Mouse (Mus musculus) liver, embryonic 11.5 days (tissue): ENCODE measurements around the gene Surf4. TPM values are rescaled to one million over a fixed set of nuclear protein-coding genes. Genes with fewer than 3 reads are reported as not detected.

Source experiments
- ATAC-seq: fragments of 200-750 bp; cut with Nextera tagmentation; replicated peaks from 2 replicates; pipeline ENCODE4 v1.8.0; 2017; ENCODE audit warnings: moderate number of reproducible peaks, mild to moderate bottlenecking, moderate TSS enrichment, moderate library complexity; ENCODE audit not compliant: low FRiP score
- DNase-seq: peaks from one replicate; pipeline ENCODE4 v3.0.0-alpha.2; 2017; ENCODE audit warnings: low spot score
- H3K27ac ChIP-seq: fragments of 300-500 bp; sonication (generic); 2 replicates; pipeline ENCODE4 v1.5.1; 2014; ENCODE audit warnings: mild to moderate bottlenecking, low read depth, low read length, control low read depth
- H3K27me3 ChIP-seq: fragments of 300-500 bp; sonication (generic); replicated peaks from 2 replicates; pipeline ENCODE4 v1.6.1; 2014; ENCODE audit warnings: low read length, mixed read lengths; ENCODE audit not compliant: control insufficient read depth, insufficient read depth
- H3K36me3 ChIP-seq: fragments of 300-500 bp; sonication (generic); 2 replicates; pipeline ENCODE4 v1.6.1; 2014; ENCODE audit warnings: mild to moderate bottlenecking, low read length, moderate library complexity, mixed read lengths; ENCODE audit not compliant: control insufficient read depth, insufficient read depth
- H3K4me1 ChIP-seq: fragments of 300-500 bp; sonication (generic); replicated peaks from 2 replicates; pipeline ENCODE4 v1.6.1; 2014; ENCODE audit warnings: low read length, mixed read lengths; ENCODE audit not compliant: control insufficient read depth, insufficient read depth
- H3K4me2 ChIP-seq: fragments of 300-500 bp; sonication (generic); 2 replicates; pipeline ENCODE4 v1.6.1; 2014; ENCODE audit warnings: mild to moderate bottlenecking, control low read depth, moderate library complexity
- H3K4me3 ChIP-seq: fragments of 300-500 bp; sonication (generic); 2 replicates; pipeline ENCODE4 v1.5.1; 2014; ENCODE audit warnings: low read depth, low read length, control low read depth
- H3K9ac ChIP-seq: fragments of 300-500 bp; sonication (generic); 2 replicates; pipeline ENCODE4 v1.6.1; 2014; ENCODE audit warnings: low read depth, low read length, control low read depth
- H3K9me3 ChIP-seq: fragments of 300-500 bp; sonication (generic); 2 replicates; pipeline ENCODE4 v1.6.1; 2016; ENCODE audit warnings: low read length, inconsistent platforms, mixed read lengths; ENCODE audit not compliant: control insufficient read depth
- WGBS: fragments of 180-500 bp; shearing (Covaris S2); extraction: QIAGEN DNeasy Blood & Tissue Kit; methylation state at CpG from one replicate; pipeline ENCODE4 v1.1.7; 2014; 5-methylcytosine and 5-hydroxymethylcytosine counted together
- polyA plus RNA-seq: library from polyadenylated mRNA; unstranded; fragments of >200 nt; fragmentation: Nextera tagmentation; extraction: Ambion mirVana; gene quantifications from 2 replicates; pipeline ENCODE4 v1.2.1, GENCODE M21; 2014

The Surf4 gene
- polyA plus RNA-seq, 1 experiment from 2014 or later = 183 TPM

- H3K36me3 ChIP-seq = peaks cover 1% of the 10 kb centered on the region; the same call in 1 of the 2 replicates
- H3K27me3 ChIP-seq = no peaks in the 10 kb centered on the region
- no peak overlapping the region for H3K27ac ChIP-seq
- H3K4me1 ChIP-seq = peaks cover 27% of the 10 kb centered on the region
- H3K4me2 ChIP-seq = no peak overlapping the region
- WGBS = 36% methylated on average over 1 of the region's 1 CpGs
- no peak overlapping the region for H3K9ac ChIP-seq
- no peak for ATAC-seq
- no peak for DNase-seq
- H3K4me3 ChIP-seq = no peak overlapping the region
- H3K9me3 ChIP-seq = no peaks in the 10 kb centered on the region
Observed at GRCm38 (mm10) chr2:26936425-26936824, 2.7 kb upstream of the Surf4 start.

GRCm38 (mm10) chr2:26935286-26935685, 1.6 kb upstream of the Surf4 start:
- ATAC-seq (no peak), DNase-seq (no peak)
- peaks cover 32% of the 10 kb centered on the region for H3K4me1 ChIP-seq
- no peak overlapping the region for H3K4me2 ChIP-seq
- no peak overlapping the region for H3K9ac ChIP-seq
- H3K4me3 ChIP-seq = no peak overlapping the region
- H3K9me3 ChIP-seq = no peaks in the 10 kb centered on the region
- no peak overlapping the region for H3K27ac ChIP-seq
- H3K36me3 ChIP-seq = peaks cover 12% of the 10 kb centered on the region; the same call in 1 of the 2 replicates
- H3K27me3 ChIP-seq = no peaks in the 10 kb centered on the region
- WGBS = 54% methylated on average over 2 of the region's 2 CpGs

- H3K4me1 ChIP-seq = peaks cover 38% of the 10 kb centered on the region
- ATAC-seq = peak; percentile 27
- H3K27me3 ChIP-seq = no peaks in the 10 kb centered on the region
- H3K9me3 ChIP-seq = no peaks in the 10 kb centered on the region
- peak overlapping the region; percentile 75 for H3K4me2 ChIP-seq
- peak overlapping the region; percentile 82 for H3K27ac ChIP-seq
- 2% methylated on average over 49 of the region's 49 CpGs for WGBS
- peak overlapping the region; percentile 98 for H3K9ac ChIP-seq
- peak; percentile 56 for DNase-seq
- peaks cover 32% of the 10 kb centered on the region for H3K36me3 ChIP-seq
- H3K4me3 ChIP-seq = peak overlapping the region; percentile 85
Observed at GRCm38 (mm10) chr2:26932473-26933303, 1.0 kb downstream of the Surf4 start.

- no peak overlapping the region for H3K27ac ChIP-seq
- H3K4me1 ChIP-seq = peaks cover 32% of the 10 kb centered on the region
- H3K27me3 ChIP-seq = no peaks in the 10 kb centered on the region
- H3K4me3 ChIP-seq = peak overlapping the region; percentile 3; the same call in 1 of the 2 replicates
- H3K9me3 ChIP-seq = no peaks in the 10 kb centered on the region
- H3K4me2 ChIP-seq = peak overlapping the region; percentile 20; the same call in 1 of the 2 replicates
- no peak for ATAC-seq
- 40% methylated on average over 1 of the region's 1 CpGs for WGBS
- no peak for DNase-seq
- no peak overlapping the region for H3K9ac ChIP-seq
- peaks cover 52% of the 10 kb centered on the region for H3K36me3 ChIP-seq
Observed at GRCm38 (mm10) chr2:26930390-26930789, 3.3 kb downstream of the Surf4 start.

GRCm38 (mm10) chr2:26927745-26928476, 5.8 kb downstream of the Surf4 start:
- Histone ChIP-seq H3K27me3 (no peaks in the 10 kb centered on the region), H3K4me2 (no peak overlapping the region), H3K36me3 (peaks cover 71% of the 10 kb centered on the region), H3K4me3 (no peak overlapping the region), H3K9me3 (no peaks in the 10 kb centered on the region), H3K4me1 (peaks cover 20% of the 10 kb centered on the region), H3K9ac (no peak overlapping the region), H3K27ac (no peak overlapping the region)
- WGBS = 86% methylated on average over 6 of the region's 6 CpGs
- ATAC-seq (no peak), DNase-seq (no peak)

- H3K4me1 ChIP-seq = peaks cover 13% of the 10 kb centered on the region
- no peaks in the 10 kb centered on the region for H3K9me3 ChIP-seq
- no peak overlapping the region for H3K27ac ChIP-seq
- H3K36me3 ChIP-seq = peaks cover 77% of the 10 kb centered on the region
- H3K27me3 ChIP-seq = no peaks in the 10 kb centered on the region
- no peak overlapping the region for H3K4me3 ChIP-seq
- ATAC-seq (no peak), DNase-seq (no peak)
- no peak overlapping the region for H3K4me2 ChIP-seq
- no peak overlapping the region for H3K9ac ChIP-seq
- WGBS = 80% methylated on average over 9 of the region's 9 CpGs
Observed at GRCm38 (mm10) chr2:26921784-26922183, 11.9 kb downstream of the Surf4 start.

GRCm38 (mm10) chr2:26920190-26920855, 13.4 kb downstream of the Surf4 start:
- no peak for ATAC-seq
- peaks cover 64% of the 10 kb centered on the region for H3K36me3 ChIP-seq
- no peak overlapping the region for H3K4me2 ChIP-seq
- no peaks in the 10 kb centered on the region for H3K9me3 ChIP-seq
- no peak overlapping the region for H3K9ac ChIP-seq
- no peak for DNase-seq
- 86% methylated on average over 6 of the region's 6 CpGs for WGBS
- no peak overlapping the region for H3K4me3 ChIP-seq
- no peaks in the 10 kb centered on the region for H3K27me3 ChIP-seq
- peaks cover 18% of the 10 kb centered on the region for H3K4me1 ChIP-seq
- no peak overlapping the region for H3K27ac ChIP-seq

GRCm38 (mm10) chr2:26919684-26920083, 14.0 kb downstream of the Surf4 start:
- H3K9ac ChIP-seq = no peak overlapping the region
- peaks cover 59% of the 10 kb centered on the region for H3K36me3 ChIP-seq
- no peaks in the 10 kb centered on the region for H3K9me3 ChIP-seq
- ATAC-seq (no peak), DNase-seq (no peak)
- H3K4me2 ChIP-seq = no peak overlapping the region
- H3K27ac ChIP-seq = no peak overlapping the region
- no peaks in the 10 kb centered on the region for H3K27me3 ChIP-seq
- WGBS = 92% methylated on average over 3 of the region's 3 CpGs
- H3K4me1 ChIP-seq = peaks cover 25% of the 10 kb centered on the region
- no peak overlapping the region for H3K4me3 ChIP-seq
